Mouse (Mus musculus): Measurements from ENCODE around the gene Pecr.
"Not testable (repeated sequence)": the region's sequence is repeated elsewhere in the genome, so short reads cannot be mapped to it uniquely, and the experiment has no call there.

The Pecr gene

DNA sequence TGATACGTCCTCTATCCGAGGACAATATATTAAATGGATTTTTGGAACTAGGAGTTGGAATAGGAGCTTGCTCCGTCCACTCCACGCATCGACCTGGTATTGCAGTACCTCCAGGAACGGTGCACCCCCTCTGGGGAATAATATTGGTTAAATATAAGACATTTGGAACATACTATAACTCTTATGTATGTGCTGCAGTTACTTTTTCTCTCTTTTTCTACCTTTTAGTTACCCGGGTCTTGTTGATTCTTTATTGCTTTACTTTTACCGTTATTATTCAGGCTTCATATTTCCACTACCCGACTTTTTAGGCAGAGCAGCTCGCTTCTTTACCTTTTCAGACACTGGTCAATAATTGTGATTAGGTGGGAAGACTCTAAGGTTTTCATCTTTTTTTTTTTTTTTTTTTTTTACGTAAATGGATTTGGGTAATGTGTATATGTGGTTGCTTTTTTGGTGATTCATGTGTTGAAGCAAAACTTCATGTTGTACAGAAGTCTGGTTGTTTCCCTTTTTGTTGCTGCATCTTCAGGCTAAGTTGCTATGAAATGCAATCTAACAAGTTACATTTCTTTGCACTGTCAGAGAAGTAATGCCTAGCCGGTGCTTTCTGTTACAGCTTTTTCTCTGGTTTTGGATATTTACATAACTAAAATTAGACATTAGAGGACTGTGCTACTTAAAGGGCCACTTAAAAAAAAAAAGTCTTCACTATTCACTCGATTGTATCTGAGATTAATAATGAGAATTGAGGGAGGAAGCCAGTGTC lies 46.9 kb downstream of the Pecr start:
- in situ Hi-C loops (cut with MboI, MseI) = no loop called here

DNA sequence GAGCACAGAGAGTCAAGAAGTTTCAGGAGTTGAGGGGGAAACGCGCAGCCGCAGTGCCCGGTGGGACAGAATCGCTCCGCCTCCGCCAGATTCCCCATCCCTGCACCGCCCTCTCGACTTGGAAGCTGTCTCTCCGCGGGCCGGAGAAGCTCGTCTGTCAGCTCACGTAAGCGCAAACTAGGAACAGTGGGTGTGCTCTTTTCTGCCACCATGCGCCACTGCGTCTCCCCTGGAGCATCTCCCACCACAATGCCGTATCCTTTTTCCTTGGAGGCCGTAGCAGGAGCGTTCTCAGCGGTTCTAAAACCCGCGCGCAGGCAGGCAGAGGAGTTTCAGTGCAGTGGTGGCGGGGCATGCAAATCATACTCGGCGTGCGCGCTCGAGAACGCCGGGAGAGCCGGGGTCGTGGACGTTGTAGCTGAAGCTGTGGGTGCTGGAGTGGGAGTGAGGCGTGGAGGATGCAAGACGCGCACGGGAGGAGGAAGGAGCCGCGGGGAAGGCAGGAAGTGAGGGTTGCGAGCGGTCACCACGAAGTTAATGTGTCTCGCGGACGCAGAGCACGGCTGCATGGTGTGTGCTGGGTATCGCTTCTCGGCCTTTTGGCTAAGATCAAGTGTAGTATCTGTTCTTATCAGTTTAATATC lies 47.6 kb downstream of the Pecr start:
- in situ Hi-C loops (cut with MboI, MseI) = not testable (repeated sequence)

DNA sequence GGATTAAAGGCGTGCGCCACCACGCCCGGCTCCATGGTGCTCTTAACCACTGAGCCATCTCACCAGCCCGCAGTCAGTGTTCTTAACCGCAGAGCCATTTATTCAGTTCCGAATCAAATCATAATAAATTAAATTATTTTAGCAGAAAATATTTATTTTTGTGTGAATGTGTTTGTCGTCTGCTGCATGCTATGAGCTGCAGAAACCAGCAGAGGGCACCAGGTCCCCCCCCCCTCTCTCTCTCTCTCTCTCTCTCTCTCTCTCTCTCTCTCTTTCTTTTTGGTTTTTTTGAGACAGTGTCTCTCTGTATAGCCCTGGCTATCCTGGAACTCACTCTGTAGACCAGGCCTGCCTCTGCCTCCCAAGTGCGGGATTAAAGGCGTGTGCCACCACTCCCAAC lies 51.5 kb downstream of the Pecr start:
- in situ Hi-C loops (cut with MboI, MseI) = not testable (repeated sequence)

DNA sequence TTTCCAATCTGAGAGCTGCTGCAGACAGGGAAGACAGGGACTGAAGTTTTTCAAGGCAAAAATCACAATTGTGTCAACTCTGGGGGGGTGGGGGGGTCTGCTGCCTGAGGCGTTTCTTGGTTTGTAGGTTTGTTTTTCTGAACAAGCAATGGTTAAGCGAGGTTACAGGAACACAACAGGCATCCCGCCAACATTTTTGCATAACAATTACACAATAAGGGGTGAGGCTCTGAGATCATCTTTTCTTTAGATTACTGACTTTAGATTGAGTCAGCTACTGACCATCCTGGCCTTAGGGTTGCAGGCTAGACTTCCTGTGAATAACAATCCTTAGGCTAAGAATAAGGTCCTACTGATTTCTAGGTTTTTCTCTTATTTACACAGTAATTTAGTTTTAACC lies 55.1 kb downstream of the Pecr start:
- in situ Hi-C loops (cut with MboI, MseI) = no loop called here

DNA sequence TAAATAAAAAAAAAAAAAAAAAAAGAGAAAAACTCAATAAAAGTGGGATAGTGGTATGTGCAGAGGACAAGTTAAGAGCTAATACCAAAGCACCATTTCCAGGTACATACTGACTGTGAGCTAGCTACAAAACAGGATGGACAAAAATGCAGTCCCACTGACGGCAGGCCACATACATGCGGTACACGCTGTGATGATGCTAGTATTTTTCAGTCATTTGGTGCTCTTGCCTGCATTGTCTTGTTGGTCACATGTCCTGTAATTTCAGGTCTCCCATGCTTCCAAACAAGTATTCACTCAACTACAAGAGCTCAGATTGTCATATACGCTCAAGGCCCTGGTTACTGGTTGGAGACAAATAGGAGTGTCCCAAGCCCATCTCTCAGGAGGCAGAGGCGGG lies 56.6 kb downstream of the Pecr start:
- in situ Hi-C loops (cut with MboI, MseI) = no loop called here

DNA sequence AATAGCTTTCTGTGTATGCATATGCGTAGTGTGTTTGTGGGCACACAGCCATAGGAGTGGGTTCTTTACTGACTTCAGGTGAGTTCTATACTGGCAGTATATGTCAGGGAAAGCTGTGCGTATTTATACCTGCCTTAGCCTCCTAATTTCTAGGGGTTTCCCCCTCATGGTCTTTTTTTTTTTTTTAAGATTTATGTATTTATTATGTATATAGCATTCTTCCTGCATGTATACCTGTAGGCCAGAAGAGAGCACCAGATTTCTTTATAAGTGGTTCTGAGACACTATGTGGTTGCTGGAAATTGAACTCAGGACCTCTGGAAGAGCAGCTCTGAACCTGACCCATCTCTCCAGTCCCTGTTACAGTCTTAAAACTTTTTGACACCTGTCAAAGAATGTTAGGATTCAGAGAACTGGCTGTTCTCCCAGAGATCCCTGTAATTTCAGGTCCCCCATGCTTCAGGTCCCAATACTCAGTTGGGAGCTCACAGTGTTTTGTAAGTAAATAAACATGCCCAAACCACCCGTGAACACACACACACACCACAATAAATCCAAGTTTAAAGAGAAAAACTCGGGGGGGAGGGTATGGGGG lies 57.1 kb downstream of the Pecr start:
- in situ Hi-C loops (cut with MboI, MseI) = no loop called here

DNA sequence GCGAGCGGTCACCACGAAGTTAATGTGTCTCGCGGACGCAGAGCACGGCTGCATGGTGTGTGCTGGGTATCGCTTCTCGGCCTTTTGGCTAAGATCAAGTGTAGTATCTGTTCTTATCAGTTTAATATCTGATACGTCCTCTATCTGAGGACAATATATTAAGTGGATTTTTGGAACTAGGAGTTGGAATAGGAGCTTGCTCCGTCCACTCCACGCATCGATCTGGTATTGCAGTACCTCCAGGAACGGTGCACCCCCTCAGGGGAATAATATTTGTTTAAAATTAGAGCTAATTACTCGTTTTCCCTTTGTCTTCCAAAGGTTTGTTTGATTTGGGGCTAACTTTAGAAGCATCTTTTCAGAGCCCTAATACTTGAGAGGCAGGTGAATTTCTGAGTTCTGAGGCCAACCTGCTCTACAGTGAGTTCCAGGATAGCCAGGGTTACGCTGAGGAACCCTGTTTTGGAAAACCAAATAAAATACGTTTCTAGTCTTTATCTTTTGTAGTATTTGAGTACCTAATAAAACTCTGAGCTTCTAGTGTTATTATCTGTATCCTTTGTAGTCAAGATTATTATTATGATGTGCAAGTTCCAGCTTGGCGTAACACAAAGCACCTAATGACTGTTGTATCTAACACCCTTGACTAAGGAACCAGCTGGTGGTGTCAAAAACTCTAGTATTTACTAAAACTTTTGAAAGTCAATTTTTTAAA lies 57.8 kb downstream of the Pecr start:
- in situ Hi-C loops (cut with MboI, MseI) = no loop called here

DNA sequence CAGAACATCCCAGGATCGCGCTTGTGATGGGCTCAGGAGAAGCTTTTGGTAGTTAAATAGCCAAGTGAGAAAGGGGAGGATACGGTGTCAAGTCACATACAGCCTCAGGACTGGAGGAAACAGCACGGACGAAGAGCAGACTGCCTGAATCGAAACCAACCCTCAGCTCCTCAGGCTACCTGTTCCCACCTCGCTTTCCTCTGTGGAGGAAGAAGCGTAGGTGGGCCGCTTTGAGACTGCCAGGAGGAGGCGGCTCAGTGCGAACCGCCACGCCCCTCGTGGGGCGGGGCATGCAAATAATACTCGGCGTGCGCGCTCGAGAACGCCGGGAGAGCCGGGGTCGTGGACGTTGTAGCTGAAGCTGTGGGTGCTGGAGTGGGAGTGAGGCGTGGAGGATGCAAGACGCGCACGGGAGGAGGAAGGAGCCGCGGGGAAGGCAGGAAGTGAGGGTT lies 58.4 kb downstream of the Pecr start:
- in situ Hi-C loops (cut with MboI, MseI) = not testable (repeated sequence)

DNA sequence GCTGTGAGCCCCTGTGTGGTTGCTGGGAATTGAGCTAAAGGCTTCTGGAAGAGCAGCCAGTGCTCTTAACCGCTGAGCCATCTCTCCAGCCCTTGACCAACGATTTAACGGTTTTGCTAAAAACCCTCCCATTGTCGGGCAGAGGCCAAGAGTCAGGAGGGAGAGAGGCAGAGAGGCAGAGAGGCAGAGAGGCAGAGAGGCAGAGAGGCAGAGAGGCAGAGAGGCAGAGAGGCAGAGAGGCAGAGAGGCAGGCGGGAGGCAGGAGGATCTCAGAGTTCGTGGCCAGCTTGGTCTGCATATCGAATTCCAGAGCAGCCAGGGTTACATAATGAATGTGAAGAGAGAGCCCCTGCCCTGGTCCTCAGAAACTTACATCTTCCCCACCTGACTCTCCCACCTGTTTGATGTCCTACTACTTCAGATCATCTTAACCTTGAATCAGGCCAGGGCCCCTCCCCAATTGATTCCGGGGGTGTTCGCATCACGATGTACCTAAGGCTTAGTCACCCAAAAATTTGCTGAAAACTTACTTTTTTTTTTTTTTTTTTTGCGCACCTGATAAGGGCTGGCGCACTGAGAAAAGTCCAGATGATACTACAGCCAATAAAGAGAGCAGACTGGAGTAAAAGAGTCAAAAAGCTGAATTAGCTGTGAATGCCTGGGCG lies 58.9 kb downstream of the Pecr start:
- in situ Hi-C loops (cut with MboI, MseI) = no loop called here

DNA sequence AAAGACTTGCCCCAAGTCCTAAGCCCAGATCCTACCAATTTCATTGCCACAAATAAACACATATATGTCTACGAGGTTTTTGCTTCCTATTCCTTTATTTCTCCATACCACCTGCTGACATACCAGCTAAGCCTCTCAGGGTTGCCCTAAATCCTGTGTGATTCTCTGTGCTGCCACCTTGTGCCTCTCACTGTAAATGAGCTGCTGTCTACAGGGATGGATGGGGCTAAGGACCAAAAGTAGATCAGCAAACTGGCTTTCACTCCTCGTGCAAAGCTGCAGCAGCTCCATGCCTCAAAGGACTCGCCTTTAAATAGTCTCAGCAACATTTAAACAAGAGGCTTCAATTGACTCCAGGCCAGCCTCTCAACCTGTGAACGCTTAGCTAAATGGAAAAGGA lies 64.1 kb downstream of the Pecr start:
- in situ Hi-C loops (cut with MboI, MseI) = no loop called here

DNA sequence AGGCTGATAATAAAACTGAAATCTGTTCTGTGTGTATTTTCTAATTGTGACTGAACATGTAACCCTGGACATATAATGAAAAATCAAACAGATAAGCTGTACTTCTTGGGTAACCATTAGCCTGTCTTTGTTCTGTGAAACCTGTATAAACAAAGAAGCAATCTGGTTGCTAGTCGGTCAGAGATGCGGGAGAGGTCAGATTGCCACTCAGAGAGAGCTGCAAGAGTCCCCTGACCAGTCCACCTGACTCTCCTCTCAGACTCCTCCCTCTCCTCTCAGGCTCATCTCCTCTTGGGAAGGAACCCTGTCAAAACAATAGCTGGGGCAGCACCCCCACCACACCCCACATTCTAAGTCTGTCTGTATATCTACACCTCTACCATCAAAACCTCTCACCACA lies 65.0 kb downstream of the Pecr start:
- in situ Hi-C loops (cut with MboI, MseI) = no loop called here

DNA sequence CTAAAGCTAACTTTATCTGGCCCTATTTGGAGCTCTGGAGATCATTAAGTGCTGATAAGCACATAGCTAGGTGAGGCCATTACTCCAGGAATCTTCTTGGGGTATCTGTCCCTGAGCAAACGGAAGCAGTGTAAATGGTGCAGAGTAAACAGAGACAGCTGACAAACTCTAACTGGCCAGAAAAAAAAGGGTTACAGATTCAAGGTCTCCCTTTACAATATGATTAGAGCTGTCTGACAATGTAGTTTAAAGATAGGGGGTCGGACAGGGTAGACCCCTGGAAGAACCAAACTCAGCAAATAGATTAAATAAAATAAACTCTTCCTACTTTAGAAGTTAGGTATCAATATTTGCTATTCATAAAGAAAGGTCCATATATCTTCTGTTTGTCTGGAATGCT lies 65.5 kb downstream of the Pecr start:
- in situ Hi-C loops (cut with MboI, MseI) = no loop called here

DNA sequence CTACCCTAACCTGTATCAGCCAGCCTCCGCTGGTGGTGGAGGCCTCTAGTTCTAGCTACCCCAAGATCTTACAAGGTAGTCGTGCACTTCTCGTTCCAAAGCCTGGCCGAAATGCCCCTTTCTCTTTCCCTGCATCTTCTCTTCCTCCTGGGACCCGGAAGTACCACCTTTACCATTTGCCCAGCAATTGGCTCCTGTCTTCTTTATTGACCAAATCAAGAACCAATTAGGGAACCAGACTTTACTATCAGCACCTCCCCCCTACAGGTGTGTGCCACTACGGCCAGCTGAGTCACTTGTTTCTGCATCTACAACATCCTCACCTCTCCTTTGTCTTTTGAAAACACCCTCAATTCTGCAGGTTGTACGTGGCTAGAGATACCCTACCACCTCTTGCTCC lies 67.4 kb downstream of the Pecr start:
- in situ Hi-C loops (cut with MboI, MseI) = no loop called here

DNA sequence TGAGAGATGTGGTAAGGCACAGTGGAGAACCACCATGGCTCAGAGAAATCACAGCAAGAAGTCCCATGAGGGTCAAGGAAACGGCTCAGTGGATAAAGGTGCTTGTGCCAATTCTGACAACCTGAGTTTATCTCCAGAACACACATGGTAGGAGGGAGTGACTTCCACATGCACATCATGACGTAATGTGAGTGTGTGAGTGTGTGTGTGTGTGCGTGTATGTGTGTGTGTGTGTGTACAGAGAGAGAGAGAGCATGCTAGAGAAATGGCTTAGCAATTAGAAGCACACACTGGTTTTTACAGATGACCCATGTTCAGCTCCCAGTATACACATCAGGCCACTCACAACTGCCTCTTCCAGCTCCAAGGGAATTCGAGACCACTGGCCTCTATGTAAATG lies 68.9 kb downstream of the Pecr start:
- in situ Hi-C loops (cut with MboI, MseI) = no loop called here

DNA sequence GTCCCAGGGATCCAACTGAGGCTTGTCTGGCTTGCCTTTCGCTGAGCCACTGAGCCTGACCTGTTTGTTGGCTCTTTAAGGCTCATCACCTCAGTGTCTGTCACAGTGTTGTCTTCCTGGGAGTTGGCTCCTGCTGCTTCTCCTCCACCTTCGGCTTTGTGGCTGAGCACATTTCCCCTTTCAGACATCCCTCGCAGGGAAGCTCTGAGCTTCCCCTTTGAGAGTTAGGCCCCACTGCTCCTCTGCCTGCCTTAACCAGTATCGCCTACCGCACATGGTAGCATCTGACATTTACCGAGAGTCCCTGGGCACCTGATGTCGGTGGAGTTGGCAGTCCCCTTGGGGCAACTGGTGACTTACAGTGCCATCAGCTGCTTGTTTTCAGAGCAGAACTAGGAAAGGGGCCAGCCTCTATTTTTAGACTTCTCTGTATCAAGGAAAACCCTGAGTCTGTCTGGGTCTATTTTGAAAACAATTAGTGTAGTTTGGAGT lies 69.6 kb downstream of the Pecr start:
- in situ Hi-C loops (cut with MboI, MseI) = no loop called here

DNA sequence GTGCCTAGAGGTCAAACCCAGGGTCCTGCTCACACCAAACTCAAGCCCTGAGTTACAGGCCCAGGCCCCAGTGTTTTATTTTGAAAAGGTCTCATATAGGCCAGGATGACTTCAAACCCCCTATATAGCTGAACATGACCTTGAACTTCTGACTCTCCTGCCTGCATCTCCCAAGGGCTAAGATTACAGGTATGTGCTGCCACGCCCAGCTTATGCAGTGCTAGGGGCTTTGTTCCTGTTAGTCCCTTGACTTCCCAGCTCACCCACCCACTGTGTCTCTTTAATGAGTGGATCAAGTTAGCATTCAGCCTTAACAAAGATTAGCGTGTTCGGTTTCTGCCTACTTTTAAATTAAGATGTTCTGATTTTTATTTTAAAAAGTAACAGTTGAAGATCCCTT lies 70.2 kb downstream of the Pecr start:
- in situ Hi-C loops (cut with MboI, MseI) = no loop called here

DNA sequence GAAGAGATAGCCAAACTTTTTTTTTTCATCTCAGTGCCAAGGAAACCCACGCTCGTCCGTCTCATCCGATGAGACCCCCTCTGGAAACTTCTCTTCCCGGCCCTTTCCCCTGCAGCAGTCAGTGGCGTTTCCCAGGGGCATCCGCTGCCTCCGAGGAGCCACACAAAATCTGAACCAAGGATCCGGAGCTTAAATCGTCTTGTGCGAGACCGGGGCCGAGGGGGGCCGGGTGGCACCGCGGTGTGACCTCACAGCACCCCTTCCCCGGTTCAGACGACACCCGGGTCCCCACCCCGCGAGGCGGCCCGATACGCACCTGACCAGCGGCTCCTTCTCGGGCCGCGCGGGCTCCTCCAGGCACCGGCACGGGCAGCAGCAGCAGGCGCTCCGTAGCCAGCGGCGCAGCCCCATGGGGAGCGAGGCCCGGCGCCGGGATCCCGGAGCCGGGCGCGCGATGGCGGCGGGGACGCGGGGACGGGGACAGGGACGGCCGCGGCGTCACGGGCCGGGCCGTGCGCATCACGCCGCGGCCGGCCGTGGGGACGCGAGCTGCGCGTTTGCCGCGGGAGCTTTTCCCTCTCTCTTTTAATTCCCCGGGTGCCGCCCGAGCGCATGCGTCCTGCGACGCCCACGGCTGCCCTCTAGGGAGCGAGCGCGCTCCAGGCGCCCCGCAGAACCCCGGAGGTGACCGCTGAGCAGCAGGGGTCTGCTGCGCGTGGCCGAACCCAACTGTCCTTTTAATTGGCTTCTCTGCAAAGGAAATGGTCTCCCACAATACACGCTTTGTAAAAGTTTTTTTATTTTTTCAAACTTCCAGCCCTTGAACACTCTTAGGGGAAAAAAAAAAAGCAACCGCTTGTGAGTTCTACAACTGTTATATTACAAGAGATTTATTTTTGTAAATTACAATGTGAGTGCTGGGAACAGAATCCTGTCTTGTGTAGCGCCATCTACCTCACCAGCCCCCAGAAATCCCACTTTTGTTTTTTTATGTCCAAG lies 72.1 kb downstream of the Pecr start, which contains the start of gene Mreg:
Gene Mreg, minus strand, starts transcription at position 607 of the 999 bp plus-strand sequence.
- in situ Hi-C loops (cut with MboI, MseI) = no loop called here

DNA sequence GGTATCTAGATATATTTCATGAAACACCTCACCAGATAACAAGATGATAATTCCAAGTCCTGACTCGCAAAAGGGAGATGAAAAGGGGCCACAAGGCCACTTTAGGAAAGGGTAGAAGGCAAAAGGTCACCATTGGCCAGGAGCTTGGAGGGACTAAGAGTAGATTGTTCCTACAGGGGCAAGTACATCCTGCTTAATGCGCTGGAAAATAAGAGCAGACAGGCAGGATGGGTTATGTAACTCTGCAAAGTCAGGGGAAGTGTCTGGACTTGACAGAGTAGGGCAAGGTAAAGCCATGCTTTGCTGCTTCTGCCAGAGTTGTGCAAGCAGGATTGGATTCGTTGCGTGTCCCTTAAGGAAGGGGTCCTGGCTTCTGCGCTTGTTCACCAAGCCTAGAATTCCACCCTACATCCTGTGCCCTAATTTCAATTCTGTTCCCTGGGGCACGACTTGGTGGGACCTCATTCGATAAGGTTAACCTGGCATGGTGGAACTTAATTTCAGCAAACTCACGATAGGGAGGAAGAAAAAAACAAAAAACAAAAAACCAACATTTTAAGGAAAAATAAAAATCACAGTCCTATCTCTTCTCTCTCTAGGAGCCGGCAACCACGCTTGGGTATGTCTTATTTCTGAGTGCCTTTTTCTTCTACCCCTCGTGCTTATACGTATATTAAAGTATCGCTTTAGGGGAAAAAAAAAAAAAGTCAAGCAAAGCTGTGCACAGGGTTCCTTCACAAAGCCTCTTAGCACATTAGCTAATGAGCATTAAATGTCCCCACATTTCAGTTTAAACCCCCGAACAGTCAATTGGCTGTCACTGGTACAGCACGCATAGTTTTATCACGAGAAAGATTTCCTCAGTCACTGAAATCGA lies 73.1 kb downstream of the Pecr start:
- in situ Hi-C loops (cut with MboI, MseI) = no loop called here
